Mouse (Mus musculus): Measurements from ENCODE around the gene Slc26a5.

The Slc26a5 gene

DNA sequence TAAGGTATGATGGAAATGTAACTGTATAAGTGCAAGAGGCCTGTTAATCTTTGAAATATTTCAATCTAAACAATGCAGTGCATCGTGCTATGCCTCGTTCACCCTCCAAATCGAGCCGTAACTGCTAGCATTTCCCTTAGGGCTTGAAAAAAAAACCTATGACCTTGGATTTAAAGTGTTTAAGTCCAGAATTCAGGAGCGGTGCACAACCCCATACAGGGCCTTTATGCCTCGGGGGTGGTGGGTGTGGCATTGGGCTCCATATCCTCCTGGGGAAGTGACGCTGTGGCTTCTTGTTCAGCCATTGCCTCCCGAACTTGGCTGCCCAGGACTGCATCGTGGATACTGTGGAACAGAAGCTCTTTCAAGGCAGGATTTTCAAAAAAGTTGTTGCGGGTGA lies 54.5 kb downstream of the Slc26a5 start:
- no peak for DNase-seq (ENCODE audit: low read depth, low spot score)

DNA sequence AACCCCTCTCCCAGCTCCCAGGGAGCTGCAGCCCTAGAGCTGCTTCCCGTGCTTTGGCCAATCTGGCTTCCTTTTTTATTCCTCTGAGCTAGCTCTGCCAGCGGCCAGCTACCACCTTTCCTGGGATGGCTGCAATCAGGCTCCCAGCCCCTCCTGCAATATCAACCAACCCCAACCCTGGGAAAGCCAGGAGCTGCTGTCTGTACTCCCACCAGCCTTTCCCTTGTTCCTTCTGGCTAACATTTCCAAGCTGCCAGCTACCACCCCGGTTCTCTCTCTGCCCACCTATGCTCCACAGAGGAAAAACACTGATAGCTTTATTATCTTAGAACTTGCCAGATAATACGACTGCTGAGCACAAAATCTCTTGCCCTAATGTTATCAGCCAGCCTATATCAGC lies 60.6 kb downstream of the Slc26a5 start:
- DNase-seq (ENCODE audit: low read depth, low spot score) = no peak

DNA sequence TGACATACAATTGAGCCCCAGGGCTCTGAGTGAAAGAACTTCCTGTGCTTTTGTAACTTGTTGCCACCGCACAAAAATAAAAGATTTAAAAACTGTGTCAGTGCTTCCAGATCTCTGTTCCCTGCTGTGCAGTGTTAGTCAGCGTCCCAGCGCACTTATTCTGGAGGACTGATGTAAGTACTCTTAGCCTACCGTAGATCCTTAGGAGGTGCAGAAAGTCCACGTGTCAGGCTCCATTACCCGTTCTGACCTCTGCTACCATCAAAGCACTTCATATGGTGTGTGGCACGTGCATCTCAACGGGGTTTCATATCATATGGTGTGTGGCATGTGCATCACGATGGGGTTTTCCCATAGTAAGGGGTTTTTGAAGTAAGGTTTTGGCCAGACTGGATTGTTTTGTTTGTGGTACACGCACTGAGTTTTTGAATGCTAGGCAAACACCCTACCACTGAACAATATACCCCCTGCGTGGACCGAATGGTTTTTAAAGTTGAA lies 61.7 kb downstream of the Slc26a5 start:
- DNase-seq (ENCODE audit: low read depth, low spot score) = no peak

DNA sequence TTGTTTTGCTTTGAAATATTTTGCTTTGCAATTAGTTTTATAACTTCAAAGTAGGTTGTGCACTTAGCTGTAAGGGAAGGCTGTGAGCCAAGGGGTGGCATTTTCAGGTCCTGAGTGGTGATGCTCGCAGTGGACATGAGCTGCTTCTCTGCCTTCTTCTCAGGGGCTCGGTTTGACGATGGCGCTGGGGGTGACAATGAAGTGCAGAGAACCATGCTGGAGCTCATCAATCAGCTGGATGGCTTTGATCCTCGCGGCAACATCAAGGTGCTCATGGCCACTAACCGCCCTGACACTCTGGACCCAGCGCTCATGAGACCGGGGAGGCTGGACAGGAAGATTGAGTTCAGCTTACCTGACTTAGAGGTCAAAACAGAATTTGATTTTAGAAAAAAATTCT lies 62.5 kb downstream of the Slc26a5 start:
- no peak for DNase-seq (ENCODE audit: low read depth, low spot score)

DNA sequence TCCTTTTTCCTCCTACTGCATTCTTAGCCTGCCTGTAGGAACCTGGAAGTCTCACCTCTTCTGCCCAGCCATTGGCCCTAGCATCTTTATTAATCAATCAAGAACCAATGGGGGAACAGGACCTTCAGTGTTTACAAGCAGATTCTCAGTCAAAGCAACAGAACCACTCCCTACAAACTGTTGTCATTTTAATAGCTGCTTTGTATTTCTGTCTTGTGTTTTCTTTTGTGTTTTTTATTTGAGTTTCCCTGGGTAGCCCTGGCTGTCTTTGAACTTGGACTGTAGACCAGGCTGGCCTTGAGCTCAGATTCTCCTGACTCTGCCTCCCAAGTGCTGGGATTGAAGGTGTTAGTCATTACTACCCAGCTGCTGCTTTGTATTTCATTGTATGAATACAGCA lies 73.2 kb downstream of the Slc26a5 start:
- DNase-seq (ENCODE audit: low read depth, low spot score) = no peak

DNA sequence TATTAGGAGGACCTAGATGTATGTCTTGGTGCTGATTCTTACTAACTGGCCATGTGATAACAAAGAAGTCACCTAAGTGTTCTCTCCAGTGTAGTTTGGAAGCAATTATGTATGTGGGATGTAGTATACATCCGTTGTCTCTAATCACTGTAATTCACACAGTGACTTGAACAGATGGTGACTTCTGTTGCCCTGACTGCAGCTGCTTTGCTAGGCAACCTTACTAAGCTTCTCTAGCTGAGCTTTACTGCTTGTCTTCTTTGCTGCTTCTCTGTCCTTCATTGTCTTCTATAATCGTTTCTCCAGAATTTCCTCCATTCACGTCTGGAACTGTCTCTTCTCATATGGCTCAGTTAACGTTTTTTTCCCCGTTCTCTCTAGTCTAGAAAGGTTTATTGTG lies 76.3 kb downstream of the Slc26a5 start:
- DNase-seq (ENCODE audit: low read depth, low spot score) = no peak

DNA sequence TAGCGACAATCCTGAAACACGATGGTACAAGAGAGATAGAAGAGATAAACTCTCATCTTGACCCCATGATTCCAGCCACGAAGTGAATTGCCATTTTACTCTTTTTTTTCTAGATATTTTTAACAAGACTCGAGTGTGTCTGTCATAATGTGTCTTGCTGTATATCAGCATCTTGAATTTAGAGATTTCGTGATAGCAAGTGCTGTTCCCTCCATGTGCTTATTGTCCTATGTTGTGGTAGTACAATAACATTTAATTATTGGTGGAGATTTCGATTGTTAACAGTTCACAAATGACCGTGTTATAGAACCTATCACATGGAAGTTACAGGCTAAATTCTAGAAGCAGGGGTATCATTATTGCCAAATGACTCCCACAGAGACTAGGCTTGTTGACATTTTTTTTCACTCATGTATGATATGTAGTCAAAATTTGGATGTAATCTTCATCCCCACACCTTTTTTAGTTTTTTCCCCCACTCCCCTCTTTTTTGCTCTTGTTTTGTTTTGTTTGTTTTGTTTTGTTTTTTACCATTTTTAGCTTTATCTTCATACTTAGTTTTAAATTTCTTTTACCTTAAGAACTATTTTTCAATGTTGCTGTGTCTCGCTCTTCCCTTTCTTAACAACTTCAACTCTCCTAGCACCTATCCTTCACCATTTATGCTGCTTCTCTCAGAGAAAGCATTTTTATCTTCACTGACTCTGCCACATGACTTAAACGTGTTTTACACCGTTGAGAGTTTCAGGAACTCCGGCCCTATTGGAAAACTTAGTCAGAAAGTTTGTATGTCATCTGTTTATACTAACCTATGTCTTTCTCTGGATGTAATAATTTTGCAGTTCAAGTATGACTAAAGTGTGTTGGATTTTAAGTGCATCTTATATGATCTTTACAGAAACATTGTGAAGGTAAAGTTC lies 78.0 kb downstream of the Slc26a5 start:
- no peak for DNase-seq (ENCODE audit: low read depth, low spot score)

DNA sequence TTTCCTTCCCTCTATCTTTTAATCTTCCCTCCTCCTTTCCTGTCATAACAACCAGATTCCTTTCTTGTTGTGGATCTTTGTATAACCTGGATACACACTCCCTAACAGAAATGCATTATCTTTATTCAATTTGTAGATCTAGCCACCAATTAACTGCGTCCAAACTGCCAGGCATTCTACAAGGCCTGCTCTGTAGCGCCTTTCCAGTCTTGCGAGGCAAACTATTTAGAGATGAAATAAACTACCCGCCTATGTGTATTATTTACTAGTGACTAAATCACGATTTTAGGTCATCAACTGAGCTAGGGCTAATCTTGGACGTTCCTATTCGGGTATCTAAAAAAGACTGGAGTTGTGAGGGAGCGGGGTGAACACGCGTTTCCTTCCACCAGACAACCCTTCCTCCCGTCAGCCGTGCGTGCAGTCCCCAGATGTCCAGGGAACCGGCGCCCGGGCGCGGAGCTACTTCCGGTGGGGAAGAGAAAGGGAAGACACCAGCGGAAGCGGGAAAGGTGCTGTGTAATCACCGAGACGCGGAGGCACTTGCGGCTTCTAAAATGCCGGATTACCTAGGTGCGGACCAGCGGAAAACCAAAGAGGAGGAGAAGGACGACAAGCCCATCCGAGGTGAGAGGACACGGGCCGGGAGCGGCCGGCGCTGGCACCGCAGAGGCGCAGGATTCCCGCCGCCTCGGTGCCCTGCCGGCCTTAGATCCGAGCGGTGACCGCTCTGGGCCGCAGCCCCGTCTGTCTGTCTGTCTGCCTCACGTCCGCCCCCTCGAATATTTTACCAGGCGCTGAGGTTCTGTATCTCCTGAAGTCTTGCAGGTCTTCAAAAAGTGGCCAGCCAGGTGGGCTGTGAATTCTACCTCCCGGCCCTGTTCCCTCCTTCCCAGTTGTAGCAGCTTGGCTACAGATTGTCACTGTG lies 78.9 kb downstream of the Slc26a5 start:
- peak; percentile 88 for DNase-seq (ENCODE audit: low read depth, low spot score)

DNA sequence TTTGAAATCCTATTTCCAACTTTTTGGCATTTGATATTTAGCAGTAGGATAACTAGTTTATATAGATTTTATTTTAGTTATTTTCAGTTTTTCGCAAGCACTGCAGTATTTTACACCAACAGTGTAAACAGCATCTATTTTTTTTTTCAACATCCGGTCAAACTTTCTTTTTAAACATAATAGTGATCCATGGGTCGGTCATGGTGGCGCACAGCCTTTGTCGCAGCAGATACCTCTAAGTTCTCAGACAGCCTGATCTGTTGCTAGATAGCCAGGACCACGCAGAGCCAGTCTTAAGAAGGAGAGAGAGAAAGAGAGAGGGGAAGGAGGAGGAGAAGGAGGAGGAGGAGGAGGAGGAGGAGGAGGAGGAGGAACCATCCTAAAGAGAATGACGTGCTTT lies 79.6 kb downstream of the Slc26a5 start:
- no peak for DNase-seq (ENCODE audit: low read depth, low spot score)

DNA sequence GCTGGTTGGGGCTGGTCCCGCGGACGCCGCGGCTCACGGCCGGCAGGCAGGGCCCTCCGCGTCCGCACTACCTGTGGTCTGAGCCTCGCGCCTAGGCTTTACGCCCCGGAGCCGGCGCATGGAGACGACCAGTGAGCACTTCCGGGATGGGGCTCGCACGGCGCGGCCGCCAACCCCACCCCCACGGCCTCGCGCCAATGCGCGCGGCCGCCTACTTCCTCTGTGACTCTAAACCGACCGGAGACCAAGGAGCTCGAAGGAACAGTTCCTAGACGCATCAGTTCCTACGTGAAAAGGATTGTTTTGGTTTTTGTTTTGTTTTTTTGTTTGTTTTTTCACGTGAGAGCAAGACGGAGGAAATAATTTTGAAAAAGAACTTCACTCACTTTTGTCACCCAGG lies 80.4 kb downstream of the Slc26a5 start, which contains the start of the genes Dnajc2 and Psmc2:
Gene Dnajc2, minus strand, starts transcription at position 199 of the 400 bp plus-strand sequence.
Gene Psmc2, plus strand, starts transcription at position 231 of the 400 bp plus-strand sequence.
- peak; percentile 87 for DNase-seq (ENCODE audit: low read depth, low spot score)

DNA sequence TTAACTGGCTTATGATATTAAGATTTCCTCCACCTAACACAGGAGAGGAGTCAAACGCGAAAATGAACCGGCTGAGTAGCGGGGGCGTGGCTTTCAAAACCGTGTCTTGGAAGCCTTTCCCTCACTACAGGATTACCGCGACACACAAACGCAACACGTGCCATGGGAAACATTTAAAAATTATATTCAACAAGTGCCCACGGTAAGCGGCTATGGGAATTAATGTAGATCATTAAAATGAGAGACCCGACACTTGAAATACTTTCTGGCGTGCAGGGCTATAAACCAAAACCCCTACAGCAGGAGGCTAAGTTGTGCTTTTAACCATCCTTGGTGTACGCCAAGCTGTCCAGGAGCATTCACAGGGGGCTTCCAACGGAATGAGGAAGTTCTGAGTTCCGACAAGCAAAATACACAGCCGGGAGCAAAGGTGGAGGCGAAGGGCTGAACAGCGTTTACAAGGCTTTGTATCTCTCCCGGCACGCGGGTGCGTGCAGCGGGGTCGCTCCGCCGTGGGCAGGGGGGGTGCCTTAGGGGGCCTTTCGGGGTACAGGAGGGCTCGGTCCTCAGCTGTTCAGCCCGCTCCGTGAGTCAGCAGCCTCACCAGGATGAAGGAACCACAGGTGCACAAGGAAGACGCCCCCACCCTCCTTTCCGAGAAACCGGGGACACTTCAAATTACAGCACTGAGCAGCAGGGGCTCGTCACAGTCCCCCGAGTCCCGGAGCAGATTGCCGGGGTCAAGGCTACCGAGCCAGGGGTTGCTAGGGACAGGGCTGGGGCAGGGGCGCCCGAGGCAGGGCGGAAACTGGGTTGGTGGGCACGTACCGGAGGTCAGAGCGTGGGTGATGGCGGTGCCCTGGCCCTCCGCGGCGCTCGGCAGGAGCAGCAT lies 81.0 kb downstream of the Slc26a5 start:
- no peak for DNase-seq (ENCODE audit: low read depth, low spot score)

DNA sequence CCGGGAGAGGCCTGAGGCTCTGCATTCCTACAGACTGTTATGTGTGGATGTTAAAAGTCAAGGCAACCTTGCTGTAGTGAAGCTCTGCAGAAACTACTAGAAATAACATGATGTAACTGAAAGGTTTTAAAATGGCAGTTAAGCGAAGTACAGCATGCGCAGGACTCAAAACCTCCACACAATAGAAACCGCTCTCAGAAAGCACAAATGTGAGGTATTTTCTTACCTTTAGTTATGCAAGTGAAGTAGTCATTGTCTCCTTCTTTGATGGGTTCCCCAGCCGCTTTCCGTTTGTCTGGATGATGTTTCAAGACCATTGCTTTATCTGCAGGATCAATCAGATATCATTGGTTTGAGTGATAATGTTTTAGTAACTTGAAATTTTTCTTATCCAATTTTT lies 88.9 kb downstream of the Slc26a5 start:
- DNase-seq (ENCODE audit: low read depth, low spot score) = no peak

DNA sequence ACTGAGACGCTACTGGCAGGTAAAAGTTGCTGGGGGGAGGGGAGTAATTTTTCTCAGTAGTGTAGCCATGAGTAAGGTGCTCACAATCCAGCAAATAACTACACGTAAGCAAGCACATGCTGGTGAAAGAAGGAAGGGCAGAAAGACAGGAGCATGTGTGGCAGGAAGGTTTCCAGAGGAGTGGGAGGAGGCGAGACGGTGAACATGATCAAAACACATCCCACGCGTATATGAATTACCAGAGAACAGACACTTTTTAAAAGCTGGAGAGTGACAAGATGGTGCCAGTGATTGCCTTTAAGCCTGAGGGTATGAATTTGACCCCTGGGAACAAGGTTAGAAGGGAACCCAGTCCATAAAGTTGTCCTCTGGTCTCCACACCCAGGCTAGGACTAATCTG lies 95.6 kb downstream of the Slc26a5 start:
- no peak for DNase-seq (ENCODE audit: low read depth, low spot score)

DNA sequence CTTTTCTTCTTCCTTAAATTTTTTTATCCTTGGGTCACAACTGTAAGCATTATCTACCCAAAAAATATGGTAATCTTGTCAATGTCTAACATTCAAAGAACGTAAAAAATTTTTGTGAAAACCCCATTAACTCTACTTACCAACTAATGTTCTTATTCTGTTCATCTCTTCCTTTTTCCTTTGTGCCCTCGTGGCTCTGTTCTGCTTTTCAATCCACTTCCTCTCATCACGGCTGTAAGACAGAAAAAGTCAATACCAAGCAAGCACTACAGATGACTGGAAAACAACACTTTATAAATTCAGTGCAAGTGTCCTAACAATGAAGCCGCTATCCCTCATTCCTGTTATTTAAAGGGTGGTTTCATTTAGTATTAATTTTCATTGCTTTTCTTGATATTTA lies 96.9 kb downstream of the Slc26a5 start:
- DNase-seq (ENCODE audit: low read depth, low spot score) = no peak
